Mouse (Mus musculus) MEL (cell line): ENCODE measurements at regions not wholly inside any gene's neighbourhood (a gene's known extent, or its start where the extent isn't known, plus 50 kb on each side); places are given as distances from the start of the nearest gene placed in this dataset.
A peak's percentile ranks its signal among the peaks of the same experiment; 100 is the strongest.

Experiments
- DNase-seq: peaks from one replicate; pipeline ENCODE4 v3.0.0; 2011; ENCODE audit warnings: low read depth, low spot score
- H3K27ac ChIP-seq: 2 replicates; pipeline ENCODE4 v1.5.1; 2012; ENCODE audit warnings: low read depth, mild to moderate bottlenecking, control low read depth, low read length, moderate library complexity; ENCODE audit not compliant: control insufficient read depth
- H3K27me3 ChIP-seq, 2 experiments: fragments of 150-350 bp in 1 of 2; sonication (generic) in 1 of 2; 2 replicates each; pipeline ENCODE4 v1.6.1; 2012; ENCODE audit warnings: low read length in 2 of 2, mild to moderate bottlenecking in 2 of 2, improper control_type of control experiment in 1 of 2, moderate library complexity in 1 of 2; ENCODE audit not compliant: insufficient read depth in 2 of 2, control insufficient read depth in 1 of 2
- H3K36me3 ChIP-seq, 2 experiments: 2 replicates each; pipeline ENCODE4 v1.6.1; 2012 to 2014; ENCODE audit warnings: low read length in 2 of 2, improper control_type of control experiment in 1 of 2, inconsistent platforms in 1 of 2, mild to moderate bottlenecking in 1 of 2; ENCODE audit not compliant: insufficient read depth in 2 of 2, control insufficient read depth in 1 of 2
- H3K4me1 ChIP-seq, 2 experiments: fragments of 150-350 bp in 1 of 2; sonication (generic) in 1 of 2; 2 replicates each; pipeline ENCODE4 v1.6.1; 2012; ENCODE audit warnings: low read length in 2 of 2, improper control_type of control experiment in 1 of 2, mild to moderate bottlenecking in 1 of 2; ENCODE audit not compliant: insufficient read depth in 2 of 2, control insufficient read depth in 1 of 2
- H3K4me3 ChIP-seq, 2 experiments: fragments of 150-350 bp in 1 of 2; sonication (generic) in 1 of 2; 2 replicates each; pipeline ENCODE4 v1.5.1; 2012; ENCODE audit warnings: low read depth in 2 of 2, low read length in 2 of 2, mild to moderate bottlenecking in 2 of 2, moderate library complexity in 2 of 2, control low read depth in 1 of 2, improper control_type of control experiment in 1 of 2; ENCODE audit not compliant: control insufficient read depth in 1 of 2, insufficient read depth in 1 of 2
- H3K79me2 ChIP-seq: 2 replicates; pipeline ENCODE4 v1.6.1; 2012; ENCODE audit warnings: mild to moderate bottlenecking, low read length, moderate library complexity; ENCODE audit not compliant: control insufficient read depth, poor library complexity, insufficient read depth
- H3K9ac ChIP-seq: 2 replicates; pipeline ENCODE4 v1.6.1; 2012; ENCODE audit warnings: low read depth, mild to moderate bottlenecking, control low read depth, low read length, moderate library complexity; ENCODE audit not compliant: control insufficient read depth, poor library complexity, severe bottlenecking
- H3K9me3 ChIP-seq: fragments of 150-350 bp; sonication (generic); replicated peaks from 2 replicates; pipeline ENCODE4 v1.6.1; 2012; ENCODE audit warnings: mild to moderate bottlenecking, low read length, improper control_type of control experiment, moderate library complexity; ENCODE audit not compliant: insufficient read depth
- CHD2 ChIP-seq: IDR thresholded peaks from 2 replicates; pipeline ENCODE4 v1.6.1; 2011; ENCODE audit warnings: low read length, improper control_type of control experiment
- CTCF ChIP-seq, 3 experiments: IDR thresholded peaks in 2 of 3; conservative IDR thresholded peaks in 1 of 3; 2 replicates each; pipeline ENCODE4 v1.5.1; 2011 to 2012; ENCODE audit warnings: low read length in 3 of 3, low read depth in 2 of 3, mild to moderate bottlenecking in 2 of 3, improper control_type of control experiment in 1 of 3, inconsistent platforms in 1 of 3, mixed read lengths in 1 of 3, moderate library complexity in 1 of 3; ENCODE audit not compliant: control insufficient read depth in 1 of 3, insufficient read depth in 1 of 3, poor library complexity in 1 of 3, severe bottlenecking in 1 of 3
- KAT2A ChIP-seq: conservative IDR thresholded peaks from 2 replicates; pipeline ENCODE4 v1.6.1; 2012; ENCODE audit warnings: low read depth, low read length, improper control_type of control experiment, inconsistent platforms
- MYB ChIP-seq: IDR thresholded peaks from 2 replicates; pipeline ENCODE4 v1.6.1; 2011; ENCODE audit warnings: mild to moderate bottlenecking, low read depth, low read length, improper control_type of control experiment
- POLR2AphosphoS2 ChIP-seq: IDR thresholded peaks from 2 replicates; pipeline ENCODE4 v1.6.1; 2011; ENCODE audit warnings: low read length, improper control_type of control experiment
- RCOR1 ChIP-seq: IDR thresholded peaks from 2 replicates; pipeline ENCODE4 v1.6.1; 2012; ENCODE audit warnings: low read depth, mild to moderate bottlenecking, inconsistent platforms, low read length, improper control_type of control experiment
- SIN3A ChIP-seq: IDR thresholded peaks from 2 replicates; pipeline ENCODE4 v1.6.1; 2012; ENCODE audit warnings: low read length, improper control_type of control experiment, inconsistent platforms
- TAL1 ChIP-seq: IDR thresholded peaks from 2 replicates; pipeline ENCODE4 v1.6.1; 2012; ENCODE audit warnings: mild to moderate bottlenecking, inconsistent platforms, low read length, moderate library complexity, mixed read lengths
- TBP ChIP-seq: IDR thresholded peaks from 2 replicates; pipeline ENCODE4 v1.8.0; 2011; ENCODE audit warnings: low read depth, low read length, improper control_type of control experiment
- UBTF ChIP-seq: IDR thresholded peaks from 2 replicates; pipeline ENCODE4 v1.6.1; 2012; ENCODE audit warnings: low read depth, mild to moderate bottlenecking, inconsistent platforms, low read length, improper control_type of control experiment, moderate library complexity, borderline replicate concordance; ENCODE audit not compliant: insufficient read depth
- ZKSCAN1 ChIP-seq: IDR thresholded peaks from 2 replicates; pipeline ENCODE4 v1.6.1; 2012; ENCODE audit warnings: low read depth, mild to moderate bottlenecking, inconsistent platforms, low read length, improper control_type of control experiment, moderate library complexity

DNA sequence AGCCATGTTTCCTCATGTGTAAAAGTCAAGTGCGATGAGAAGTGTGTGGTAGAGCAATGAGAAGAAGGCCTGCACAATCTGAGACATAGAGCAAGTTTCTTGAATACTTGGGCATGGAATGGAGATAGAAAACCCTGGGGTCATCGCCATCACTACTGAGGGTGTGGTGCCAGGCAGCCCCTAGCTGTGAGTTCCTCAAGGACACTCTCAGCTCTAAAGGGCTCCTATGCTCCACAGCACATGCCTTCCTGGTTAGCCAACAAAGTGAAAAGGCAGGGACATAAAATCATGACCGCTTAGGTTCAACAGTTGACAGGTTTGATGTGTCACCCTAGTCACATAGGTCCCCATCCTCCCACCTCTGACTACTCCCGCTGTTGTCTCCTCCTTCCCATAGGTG lies 66.8 kb upstream of the Rps6ka3 start:
- DNase-seq, result no peak
- TF ChIP-seq POLR2AphosphoS2 (no peak), TAL1 (no peak)
- TF ChIP-seq, all 39 proteins: peak for 0

DNA sequence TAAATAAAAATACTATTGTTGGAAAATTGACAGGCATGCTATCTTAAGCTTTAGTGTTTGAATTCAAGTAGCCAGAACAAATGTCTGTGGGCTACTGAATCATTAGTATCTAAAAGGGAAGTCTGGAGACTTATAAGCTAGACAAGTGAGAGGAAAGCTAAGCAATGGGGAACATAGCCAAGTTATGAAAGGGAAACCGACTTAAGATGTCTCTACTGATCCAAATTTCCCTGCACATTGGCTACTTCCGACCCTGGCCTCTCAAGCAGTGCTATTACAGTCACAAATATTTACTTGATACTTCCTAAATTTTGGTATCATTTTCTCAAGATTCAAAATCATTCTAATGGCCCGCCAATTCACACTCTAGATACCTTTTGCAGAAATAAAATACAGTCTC lies 65.4 kb upstream of the Rps6ka3 start:
- TF ChIP-seq UBTF (no peak), SIN3A (no peak), TBP (no peak), CHD2 (no peak)
- Histone ChIP-seq H3K27me3 (no peaks in the 10 kb centered on the region), H3K36me3 (peaks cover 0 to 7% of the 10 kb centered on the region in 2 experiments; a peak in 2 of 4 replicates), H3K27ac (no peak overlapping the region), H3K9ac (no peak overlapping the region), H3K79me2 (no peaks in the 10 kb centered on the region), H3K4me3 (no peak overlapping the region), H3K4me1 (peaks cover 0 to 8% of the 10 kb centered on the region in 2 experiments), H3K9me3 (no peaks in the 10 kb centered on the region)
- peak; percentile 13 for DNase-seq

More for the DNA sequence above, 66.8 kb upstream of the Rps6ka3 start:
- peaks cover 0 to 9% of the 10 kb centered on the region in 2 experiments for H3K4me1 ChIP-seq
- no peak overlapping the region for H3K9ac ChIP-seq
- no peak overlapping the region for H3K4me3 ChIP-seq
- peaks cover 0 to 12% of the 10 kb centered on the region in 2 experiments; a peak in 2 of 4 replicates for H3K36me3 ChIP-seq
- no peaks in the 10 kb centered on the region for H3K27me3 ChIP-seq
- H3K27ac ChIP-seq, result no peak overlapping the region
- H3K79me2 ChIP-seq, result no peaks in the 10 kb centered on the region
- H3K9me3 ChIP-seq, result no peaks in the 10 kb centered on the region

DNA sequence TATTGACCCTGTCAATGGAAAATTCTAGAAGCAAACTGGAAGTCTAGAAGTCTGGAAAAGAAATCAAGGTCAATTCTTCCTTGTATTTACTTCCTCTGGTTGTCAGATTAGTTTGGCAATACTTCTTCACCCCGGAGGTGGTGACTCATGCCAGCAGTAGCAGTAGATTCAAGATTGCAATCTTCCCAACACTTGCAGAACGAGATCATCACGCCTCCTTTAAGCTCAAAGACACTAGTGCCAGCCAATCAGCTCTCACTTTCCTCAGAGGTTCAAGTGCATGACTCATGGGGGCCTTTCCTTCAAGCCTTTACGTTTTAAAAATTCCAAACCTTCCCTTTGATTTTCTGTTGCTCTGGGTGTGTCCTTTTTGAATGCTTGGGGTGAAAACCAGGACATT lies 64.9 kb upstream of the Rps6ka3 start:
- Histone ChIP-seq H3K4me1 (peaks cover 0 to 5% of the 10 kb centered on the region in 2 experiments; a peak in 3 of 4 replicates), H3K36me3 (peaks cover 0 to 6% of the 10 kb centered on the region in 2 experiments; a peak in 2 of 4 replicates), H3K9me3 (no peaks in the 10 kb centered on the region), H3K27me3 (no peaks in the 10 kb centered on the region), H3K27ac (no peak overlapping the region), H3K4me3 (no peak overlapping the region), H3K79me2 (no peaks in the 10 kb centered on the region), H3K9ac (no peak overlapping the region)
- no peak for TF ChIP-seq RCOR1
- no peak for TF ChIP-seq KAT2A
- TF ChIP-seq MYB, result no peak
- TF ChIP-seq CTCF (IDR thresholded peaks at IDR 0.05 in 2 of 3, conservative IDR thresholded peaks at IDR 0.05 in 1 of 3; ENCODE audit: control insufficient read depth in 1 of 3, insufficient read depth in 1 of 3, low read depth in 2 of 3, low read length in 3 of 3, poor library complexity in 1 of 3, severe bottlenecking in 1 of 3), result no peak
- TF ChIP-seq ZKSCAN1, result no peak
- DNase-seq, result peak; percentile 18
